Mouse (Mus musculus) myocyte (in vitro differentiated cells): Measurements from ENCODE around the gene Miga2. TPM values are rescaled to one million over a fixed set of nuclear protein-coding genes. Genes with fewer than 3 reads are reported as not detected.

Experiments used
- H3K27me3 ChIP-seq: one replicate; pipeline ENCODE4 v1.6.1; 2011; ENCODE audit not compliant: control insufficient read depth, insufficient read depth, insufficient read length
- H3K36me3 ChIP-seq: one replicate; pipeline ENCODE4 v1.6.1; 2011; ENCODE audit not compliant: control insufficient read depth, insufficient read depth
- H3K4me2 ChIP-seq: one replicate; pipeline ENCODE4 v1.6.1; 2011; ENCODE audit warnings: low read depth, control low read depth
- H3K4me3 ChIP-seq: one replicate; pipeline ENCODE4 v1.5.1; 2011; ENCODE audit warnings: mild to moderate bottlenecking, control low read depth, moderate library complexity
- H3K79me2 ChIP-seq: one replicate; pipeline ENCODE4 v1.6.1; 2011; ENCODE audit not compliant: control insufficient read depth, insufficient read depth
- H3ac ChIP-seq: one replicate; pipeline ENCODE4 v1.6.1; 2011; ENCODE audit not compliant: control insufficient read depth, insufficient read length
- CEBPB ChIP-seq: IDR thresholded peaks from 2 replicates; pipeline ENCODE4 v1.6.1; 2011; ENCODE audit warnings: mild to moderate bottlenecking, moderate library complexity; ENCODE audit not compliant: poor library complexity, insufficient read depth, severe bottlenecking
- E2F4 ChIP-seq: IDR thresholded peaks from one replicate; pipeline ENCODE4 v1.6.1; 2011; ENCODE audit warnings: mild to moderate bottlenecking, control low read depth, moderate library complexity; ENCODE audit not compliant: insufficient read depth
- MAX ChIP-seq: IDR thresholded peaks from one replicate; pipeline ENCODE4 v1.6.1; 2011; ENCODE audit warnings: low read depth, mild to moderate bottlenecking, control low read depth
- MYOD1 ChIP-seq, 3 experiments: IDR thresholded peaks; one replicate each; pipeline ENCODE4 v1.6.1; 2011; ENCODE audit warnings: control low read depth in 2 of 3, low read depth in 2 of 3, mild to moderate bottlenecking in 2 of 3, moderate library complexity in 1 of 3; ENCODE audit not compliant: insufficient read length in 2 of 3, control insufficient read depth in 1 of 3
- MYOG ChIP-seq, 3 experiments: IDR thresholded peaks; one replicate each; pipeline ENCODE4 v1.6.1; 2011; ENCODE audit warnings: control low read depth in 2 of 3, low read depth in 2 of 3, mild to moderate bottlenecking in 2 of 3; ENCODE audit not compliant: insufficient read length in 2 of 3, control insufficient read depth in 1 of 3, insufficient read depth in 1 of 3
- POLR2A ChIP-seq: IDR thresholded peaks from one replicate; pipeline ENCODE4 v1.6.1; 2011; ENCODE audit warnings: low read depth, mild to moderate bottlenecking, control low read depth, moderate library complexity; ENCODE audit not compliant: insufficient read length
- POLR2AphosphoS2 ChIP-seq: IDR thresholded peaks from one replicate; pipeline ENCODE4 v1.6.1; 2011; ENCODE audit warnings: low read depth, control low read depth; ENCODE audit not compliant: insufficient read length
- REST ChIP-seq: IDR thresholded peaks from one replicate; pipeline ENCODE4 v1.6.1; 2011; ENCODE audit warnings: mild to moderate bottlenecking, control low read depth, moderate library complexity; ENCODE audit not compliant: insufficient read depth, insufficient read length
- SRF ChIP-seq: IDR thresholded peaks from one replicate; pipeline ENCODE4 v1.6.1; 2011; ENCODE audit warnings: low read depth; ENCODE audit not compliant: control insufficient read depth, insufficient read length
- TCF12 ChIP-seq: IDR thresholded peaks from one replicate; pipeline ENCODE4 v1.6.1; 2011; ENCODE audit warnings: mild to moderate bottlenecking, control low read depth; ENCODE audit not compliant: poor library complexity, insufficient read depth, severe bottlenecking
- TCF3 ChIP-seq: IDR thresholded peaks from one replicate; pipeline ENCODE4 v1.6.1; 2011; ENCODE audit warnings: low read depth, control low read depth; ENCODE audit not compliant: insufficient read length
- USF1 ChIP-seq: IDR thresholded peaks from one replicate; pipeline ENCODE4 v1.6.1; 2011; ENCODE audit warnings: low read depth, mild to moderate bottlenecking, control low read depth, moderate library complexity
- polyA plus RNA-seq: library from polyadenylated mRNA; unstranded; fragments of >200 nt; fragmentation: generic; extraction: Trizol; gene quantifications from one replicate; pipeline ENCODE4 v1.2.1, GENCODE M21; 2012; ENCODE audit warnings: missing spikeins

Miga2 gene
- polyA plus RNA-seq, 1 experiment, result 13.6 TPM

DNA sequence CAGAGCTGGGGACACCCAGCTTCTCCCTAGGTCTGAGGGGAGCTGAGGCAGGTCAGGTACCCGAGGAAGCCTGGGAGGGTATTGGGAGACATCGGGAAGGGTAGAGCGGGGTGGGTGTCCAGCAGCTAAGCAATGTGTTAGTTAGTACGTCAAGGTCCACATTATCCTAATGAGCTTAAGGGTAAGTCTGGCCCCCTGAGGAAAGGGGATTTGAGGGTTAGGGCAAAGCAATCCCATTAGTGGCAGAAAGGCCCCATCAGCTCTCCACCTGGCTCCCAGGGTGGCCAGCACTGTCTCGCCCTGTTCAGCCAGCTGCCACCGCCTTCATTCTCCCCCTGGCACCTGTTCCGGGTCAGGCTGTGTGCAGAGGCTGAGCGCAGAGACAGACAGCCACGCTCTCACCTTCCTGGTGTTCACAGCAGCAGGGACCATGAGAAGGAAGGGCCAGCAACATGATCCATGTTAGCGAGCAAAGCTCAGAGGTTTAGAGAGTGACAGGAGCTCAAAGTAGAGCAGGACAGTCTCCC is 34.0 kb downstream of the Miga2 start:
- H3K27me3 ChIP-seq, result no peaks in the 10 kb centered on the region
- no peak overlapping the region for H3K4me2 ChIP-seq
- H3K4me3 ChIP-seq, result no peak overlapping the region
- TF ChIP-seq MYOG (IDR thresholded peaks at IDR 0.05; ENCODE audit: control insufficient read depth in 1 of 3, insufficient read depth in 1 of 3, insufficient read length in 2 of 3, low read depth in 2 of 3) (peak in 2 of 3 experiments; percentile 48 to 69), POLR2AphosphoS2 (no peak), E2F4 (no peak), MYOD1 (IDR thresholded peaks at IDR 0.05; ENCODE audit: control insufficient read depth in 1 of 3, insufficient read length in 2 of 3, low read depth in 2 of 3) (peak in 2 of 3 experiments; percentile 16 to 63), TCF3 (no peak)
- peaks cover 4% of the 10 kb centered on the region for H3K79me2 ChIP-seq
- peaks cover 4% of the 10 kb centered on the region for H3K36me3 ChIP-seq
- no peak overlapping the region for H3ac ChIP-seq

DNA sequence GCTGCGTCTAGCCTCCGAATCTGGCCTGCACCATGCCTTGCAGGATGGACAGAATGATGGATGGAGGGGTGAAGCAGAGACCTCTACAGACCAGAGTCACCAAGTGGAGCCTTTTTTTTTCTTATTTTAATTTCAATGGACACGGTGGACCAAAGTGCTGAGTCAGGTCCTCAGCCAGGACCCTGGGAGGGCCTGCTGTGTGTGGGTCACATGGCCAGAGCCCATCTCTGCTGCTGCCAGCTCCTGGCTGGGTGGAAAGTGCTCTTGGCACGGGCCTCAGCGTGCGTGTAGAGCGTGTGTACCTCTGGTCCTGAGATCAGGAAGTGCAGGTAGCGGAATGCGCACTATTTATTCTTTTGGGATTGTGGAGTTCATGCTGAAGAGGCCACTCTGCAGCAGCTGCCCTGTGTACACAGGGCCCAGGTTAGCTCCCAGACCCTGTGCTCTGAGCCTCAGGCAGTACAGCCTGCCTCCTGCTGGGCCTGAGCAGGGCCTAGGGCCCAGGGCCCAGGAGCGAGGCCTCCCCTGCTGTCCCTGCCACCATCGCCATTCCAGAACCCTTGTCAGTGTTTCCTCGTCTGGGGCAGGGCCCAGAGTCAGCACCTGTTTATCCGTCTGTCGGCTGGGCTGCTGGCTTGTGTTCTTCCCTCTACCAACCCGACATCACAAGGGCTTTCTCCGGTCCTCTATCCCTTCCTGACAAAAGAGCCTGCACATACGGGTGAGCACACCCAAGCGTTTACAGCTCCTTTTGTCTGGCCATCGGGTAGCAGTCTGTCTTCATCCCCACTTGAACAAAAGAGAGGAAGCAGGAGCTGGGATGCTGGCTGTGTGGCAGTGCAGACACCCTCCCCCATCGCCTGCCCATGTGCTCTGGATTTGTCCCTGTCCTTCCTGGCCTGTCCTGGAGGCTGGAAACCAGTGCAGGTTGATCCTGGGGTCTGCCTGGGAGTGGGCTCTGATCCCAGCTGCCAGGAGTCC is 35.4 kb downstream of the Miga2 start:
- no peak overlapping the region for H3K4me2 ChIP-seq
- no peaks in the 10 kb centered on the region for H3K79me2 ChIP-seq
- no peaks in the 10 kb centered on the region for H3K27me3 ChIP-seq
- no peak overlapping the region for H3ac ChIP-seq
- H3K36me3 ChIP-seq, result peaks cover 4% of the 10 kb centered on the region
- TF ChIP-seq POLR2A (no peak), POLR2AphosphoS2 (no peak), REST (no peak), E2F4 (no peak), SRF (no peak), TCF12 (no peak), USF1 (no peak), MAX (no peak), CEBPB (no peak), MYOG (IDR thresholded peaks at IDR 0.05; ENCODE audit: control insufficient read depth in 1 of 3, insufficient read depth in 1 of 3, insufficient read length in 2 of 3, low read depth in 2 of 3) (no peak)
- no peak overlapping the region for H3K4me3 ChIP-seq

DNA sequence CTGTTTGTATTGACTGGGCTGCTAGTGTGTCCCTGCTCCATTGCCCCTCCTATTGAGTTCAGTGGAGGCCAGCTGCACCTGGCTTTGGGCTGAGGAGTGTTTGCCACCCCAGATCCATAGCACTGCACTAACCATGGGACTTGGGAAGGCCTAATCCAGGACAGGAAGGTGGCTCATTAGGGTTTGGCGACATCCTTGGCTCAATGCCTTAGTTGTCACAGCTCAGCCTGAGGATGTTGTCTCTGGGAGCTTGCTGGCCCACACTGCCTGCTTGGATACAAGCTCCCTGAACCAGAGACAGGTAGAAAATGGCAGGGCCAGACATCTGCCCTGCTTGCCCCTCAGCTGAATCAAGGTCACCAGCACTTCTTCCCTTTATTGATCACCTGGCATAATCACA is 37.5 kb downstream of the Miga2 start:
- Histone ChIP-seq H3K27me3 (no peaks in the 10 kb centered on the region), H3ac (no peak overlapping the region), H3K4me2 (no peak overlapping the region), H3K4me3 (no peak overlapping the region), H3K36me3 (peaks cover 4% of the 10 kb centered on the region), H3K79me2 (no peaks in the 10 kb centered on the region)
- no peak for TF ChIP-seq POLR2A
- no peak for TF ChIP-seq E2F4
- peak; percentile 43 for TF ChIP-seq POLR2AphosphoS2

DNA sequence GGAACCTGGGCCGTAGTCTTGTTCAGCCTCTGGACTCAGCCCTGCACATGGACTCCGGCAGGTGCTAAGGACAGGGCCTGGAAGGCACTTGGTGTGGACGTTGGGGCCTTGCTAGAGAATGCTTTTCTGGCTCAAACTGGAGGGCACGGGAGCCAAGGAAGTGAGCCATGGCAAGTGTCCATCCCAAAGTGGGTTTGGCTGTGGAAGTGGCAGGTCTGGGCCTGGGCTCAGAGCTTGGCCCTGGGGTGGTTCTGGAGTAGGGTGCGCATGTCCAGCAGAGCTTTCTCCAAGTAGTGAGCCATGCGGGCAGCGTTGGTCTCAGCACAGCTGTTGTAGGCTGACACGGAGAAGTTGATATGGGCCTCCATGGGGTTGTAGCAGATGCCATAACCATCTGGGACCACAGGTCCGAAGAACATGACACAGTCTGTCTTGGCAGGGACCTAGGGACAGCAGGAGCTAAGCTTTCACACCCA is 38.4 kb downstream of the Miga2 start:
- H3K4me2 ChIP-seq, result no peak overlapping the region
- H3K79me2 ChIP-seq, result no peaks in the 10 kb centered on the region
- H3K27me3 ChIP-seq, result no peaks in the 10 kb centered on the region
- H3ac ChIP-seq, result no peak overlapping the region
- TF ChIP-seq SRF, result no peak
- TF ChIP-seq CEBPB, result no peak
- TF ChIP-seq MYOD1 (IDR thresholded peaks at IDR 0.05; ENCODE audit: control insufficient read depth in 1 of 3, insufficient read length in 2 of 3, low read depth in 2 of 3), result peak in 2 of 3 experiments; percentile 39 to 71
- no peak for TF ChIP-seq TCF12
- peak; percentile 68 to 82 (median 70) for TF ChIP-seq MYOG (IDR thresholded peaks at IDR 0.05; ENCODE audit: control insufficient read depth in 1 of 3, insufficient read depth in 1 of 3, insufficient read length in 2 of 3, low read depth in 2 of 3)
- TF ChIP-seq POLR2A, result no peak
- TF ChIP-seq REST, result no peak
- TF ChIP-seq POLR2AphosphoS2, result no peak
- H3K36me3 ChIP-seq, result peaks cover 5% of the 10 kb centered on the region
- H3K4me3 ChIP-seq, result no peak overlapping the region

DNA sequence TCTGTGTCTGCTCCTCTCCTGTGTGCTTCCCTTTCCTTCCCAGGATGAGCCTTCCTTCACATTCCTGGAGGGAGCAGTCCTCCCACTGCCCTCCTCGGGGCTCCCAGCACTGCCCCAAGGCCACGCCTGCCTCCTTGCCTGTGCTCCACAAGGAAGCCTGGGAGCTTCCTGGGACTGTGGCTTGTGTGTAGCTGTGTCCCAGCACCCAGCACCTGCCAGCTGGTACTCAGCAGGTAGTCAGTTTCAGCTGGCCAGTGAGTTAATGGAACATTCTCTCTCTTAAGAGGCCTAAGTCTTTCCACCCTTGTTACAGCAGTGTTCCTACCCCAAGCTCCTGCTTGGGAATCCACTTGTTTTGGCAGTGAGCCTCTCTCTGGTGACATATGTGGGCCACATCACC is 38.8 kb downstream of the Miga2 start:
- Histone ChIP-seq H3K4me2 (no peak overlapping the region), H3K27me3 (no peaks in the 10 kb centered on the region), H3K79me2 (no peaks in the 10 kb centered on the region), H3K4me3 (no peak overlapping the region), H3K36me3 (peaks cover 9% of the 10 kb centered on the region), H3ac (no peak overlapping the region)
- no peak for TF ChIP-seq MYOD1 (IDR thresholded peaks at IDR 0.05; ENCODE audit: control insufficient read depth in 1 of 3, insufficient read length in 2 of 3, low read depth in 2 of 3)
- no peak for TF ChIP-seq TCF3
- no peak for TF ChIP-seq POLR2AphosphoS2
- TF ChIP-seq SRF, result no peak
- TF ChIP-seq MYOG (IDR thresholded peaks at IDR 0.05; ENCODE audit: control insufficient read depth in 1 of 3, insufficient read depth in 1 of 3, insufficient read length in 2 of 3, low read depth in 2 of 3), result no peak
- no peak for TF ChIP-seq POLR2A
- no peak for TF ChIP-seq MAX
- no peak for TF ChIP-seq TCF12
- no peak for TF ChIP-seq CEBPB
- TF ChIP-seq E2F4, result no peak
- TF ChIP-seq REST, result no peak
- TF ChIP-seq USF1, result no peak
